Mouse (Mus musculus): ENCODE measurements around the gene 1700020D05Rik.

- TF ChIP-seq POLR2A (IDR thresholded peaks at IDR 0.05; ENCODE audit: low read depth, low read length) (no peak), CTCF (IDR thresholded peaks at IDR 0.05; ENCODE audit: extremely low read depth, insufficient read length, insufficient replicate concordance, low read depth, low read length) (no peak)
These were observed 45.7 kb downstream of the 1700020D05Rik start, which contains the start of gene Ccdc85b for GRCm38 (mm10) chr19:5457746-5458442.
